Mouse (Mus musculus) megakaryocyte, embryonic 14.5 days (primary cell): Measurements from ENCODE around the gene Strip1.

Experiments used
- FLI1 ChIP-seq: IDR thresholded peaks from 2 replicates; pipeline ENCODE4 v1.6.1; 2012; ENCODE audit warnings: low read length, inconsistent platforms, mixed read lengths
- GATA1 ChIP-seq: IDR thresholded peaks from 3 replicates; pipeline ENCODE4 v1.6.1; 2012; ENCODE audit warnings: mixed read lengths, low read length, inconsistent platforms, borderline replicate concordance

GRCm38 (mm10) chr3:107562591-107562990, 68.9 kb downstream of the Strip1 start:
- TF ChIP-seq FLI1 (no peak), GATA1 (no peak)
